Mouse (Mus musculus) forebrain, embryonic 12.5 days (tissue): ENCODE data around the gene Phrf1. TPM values are rescaled to one million over a fixed set of nuclear protein-coding genes. Genes with fewer than 3 reads are reported as not detected.

Source experiments
- ATAC-seq: fragments of 200-750 bp; cut with Nextera tagmentation; 2 replicates; pipeline ENCODE4 v1.8.0; 2017; ENCODE audit warnings: moderate TSS enrichment; ENCODE audit not compliant: low FRiP score
- H3K27ac ChIP-seq: fragments of 300-500 bp; sonication (generic); 2 replicates; pipeline ENCODE4 v1.5.1; 2016; ENCODE audit warnings: mild to moderate bottlenecking
- H3K27me3 ChIP-seq: fragments of 300-500 bp; sonication (generic); 2 replicates; pipeline ENCODE4 v1.6.1; 2016; ENCODE audit warnings: mild to moderate bottlenecking
- H3K36me3 ChIP-seq: fragments of 300-500 bp; sonication (generic); replicated peaks from 2 replicates; pipeline ENCODE4 v1.6.1; 2016; ENCODE audit warnings: mild to moderate bottlenecking
- H3K4me1 ChIP-seq: fragments of 300-500 bp; sonication (generic); 2 replicates; pipeline ENCODE4 v1.6.1; 2016
- H3K4me2 ChIP-seq: fragments of 300-500 bp; sonication (generic); 2 replicates; pipeline ENCODE4 v1.6.1; 2016; ENCODE audit warnings: mild to moderate bottlenecking, moderate library complexity
- H3K4me3 ChIP-seq: fragments of 300-500 bp; sonication (generic); replicated peaks from 2 replicates; pipeline ENCODE4 v1.5.1; 2016; ENCODE audit warnings: mild to moderate bottlenecking
- H3K9ac ChIP-seq: fragments of 300-500 bp; sonication (generic); 2 replicates; pipeline ENCODE4 v1.6.1; 2016; ENCODE audit warnings: mild to moderate bottlenecking
- H3K9me3 ChIP-seq: fragments of 300-500 bp; sonication (generic); 2 replicates; pipeline ENCODE4 v1.6.1; 2016
- WGBS: fragments of 180-500 bp; shearing (Covaris S2); methylation state at CpG from one replicate; pipeline ENCODE4 v1.1.7; 2016; 5-methylcytosine and 5-hydroxymethylcytosine counted together
- polyA plus RNA-seq: library from polyadenylated mRNA; unstranded; fragments of >200 nt; fragmentation: Nextera tagmentation; extraction: Ambion mirVana; gene quantifications from 2 replicates; pipeline ENCODE4 v1.2.1, GENCODE M21; 2016

The Phrf1 gene
- 106 and 107 TPM in 2 replicates for polyA plus RNA-seq

DNA sequence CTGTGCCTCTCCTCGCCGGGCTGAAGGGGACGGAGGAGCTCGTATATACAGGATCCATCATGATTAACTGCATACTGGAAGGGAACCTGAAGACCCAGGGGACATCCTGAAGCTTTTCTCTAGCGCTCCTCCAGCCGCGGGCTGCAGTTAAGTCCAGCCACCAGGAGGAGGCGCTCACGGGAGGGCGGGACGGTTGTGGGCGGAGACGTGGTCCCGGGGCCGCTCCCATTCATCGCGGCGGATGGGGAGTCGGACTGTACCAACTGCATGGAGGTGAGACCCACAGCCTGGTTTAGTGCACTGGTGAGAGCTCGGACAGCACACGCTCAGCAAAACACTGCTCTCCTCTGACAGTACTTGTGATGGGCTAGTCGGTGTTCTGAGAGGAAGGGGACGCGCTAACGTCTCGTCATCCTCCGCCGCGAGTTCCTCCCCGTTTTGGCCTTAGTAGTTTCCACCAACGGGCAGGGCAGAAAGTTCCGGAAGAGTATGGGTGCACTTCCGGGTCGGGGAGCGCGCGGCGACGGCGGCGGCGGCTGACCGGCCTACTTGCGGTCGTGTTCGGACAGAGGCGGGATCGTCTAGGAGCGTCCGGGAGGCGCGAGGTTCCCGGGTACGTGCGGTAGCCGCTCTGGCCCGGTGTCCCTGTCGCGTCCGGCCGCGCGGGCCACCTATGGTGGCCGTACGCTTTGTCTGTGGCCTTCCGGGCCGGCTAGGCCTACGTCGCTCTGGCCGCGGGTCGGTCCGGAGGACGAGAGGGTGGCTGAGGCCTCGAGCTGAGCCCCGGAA, at the start of gene Phrf1:
TSS of gene Phrf1 (plus strand) at position 506 of the 789 bp plus-strand sequence.
- H3K9ac ChIP-seq = peak within 1 kb of the TSS; percentile 96
- H3K4me3 ChIP-seq = peak within 1 kb of the TSS; percentile 99
- peak within 1 kb of the TSS; percentile 95 for H3K4me2 ChIP-seq
- H3K9me3 ChIP-seq = no peaks in the 10 kb centered on the region
- peak within 1 kb of the TSS; percentile 92 for H3K27ac ChIP-seq
- no peaks in the 10 kb centered on the region for H3K27me3 ChIP-seq
- peak; percentile 93 for ATAC-seq
- peaks cover 24% of the 10 kb centered on the region for H3K4me1 ChIP-seq
- peaks cover 31% of the 10 kb centered on the region for H3K36me3 ChIP-seq
- WGBS = under 1% methylated on average over 76 of the region's 76 CpGs

DNA sequence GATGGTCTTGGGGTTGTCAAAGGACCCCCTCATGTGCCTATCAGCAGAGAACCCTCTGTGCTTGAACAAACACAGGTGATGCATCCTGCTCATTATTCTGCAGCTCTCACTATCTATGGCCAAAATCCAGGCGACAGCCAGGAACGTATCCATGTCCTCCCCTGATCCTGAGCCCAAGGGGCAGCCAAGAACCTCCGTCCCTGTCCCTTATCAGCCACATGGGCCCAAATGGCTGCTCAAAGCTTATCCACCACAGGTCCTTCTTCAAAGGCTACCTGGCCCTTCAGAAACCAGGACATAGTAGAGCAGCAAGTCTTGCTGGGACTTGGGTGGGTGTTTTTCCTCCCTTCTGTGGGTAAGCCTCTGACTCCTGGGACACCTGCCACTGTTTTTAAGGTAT, 40.4 kb upstream of the Phrf1 start:
- Histone ChIP-seq H3K27ac (no peak overlapping the region), H3K4me1 (peaks cover 17% of the 10 kb centered on the region), H3K9me3 (no peaks in the 10 kb centered on the region), H3K36me3 (peaks cover 38% of the 10 kb centered on the region), H3K27me3 (no peaks in the 10 kb centered on the region), H3K4me3 (no peak overlapping the region), H3K9ac (no peak overlapping the region), H3K4me2 (no peak overlapping the region)
- WGBS = 89% methylated on average over 3 of the region's 3 CpGs
- ATAC-seq = no peak

GRCm38 (mm10) chr7:141188733-141189132, 39.9 kb upstream of the Phrf1 start:
- H3K9ac ChIP-seq = no peak overlapping the region
- 90% methylated on average over 3 of the region's 3 CpGs for WGBS
- H3K27me3 ChIP-seq = no peaks in the 10 kb centered on the region
- H3K4me2 ChIP-seq = no peak overlapping the region
- H3K36me3 ChIP-seq = peaks cover 38% of the 10 kb centered on the region
- no peak for ATAC-seq
- H3K9me3 ChIP-seq = no peaks in the 10 kb centered on the region
- H3K27ac ChIP-seq = no peak overlapping the region
- peaks cover 19% of the 10 kb centered on the region for H3K4me1 ChIP-seq
- no peak overlapping the region for H3K4me3 ChIP-seq

- Histone ChIP-seq H3K9ac (no peak overlapping the region), H3K4me3 (no peak overlapping the region), H3K4me1 (peaks cover 23% of the 10 kb centered on the region), H3K27me3 (no peaks in the 10 kb centered on the region), H3K36me3 (peaks cover 38% of the 10 kb centered on the region), H3K4me2 (no peak overlapping the region), H3K9me3 (no peaks in the 10 kb centered on the region), H3K27ac (no peak overlapping the region)
- WGBS = 96% methylated on average over 3 of the region's 3 CpGs
- no peak for ATAC-seq
Observed at GRCm38 (mm10) chr7:141190220-141190619, 38.4 kb upstream of the Phrf1 start.

- Histone ChIP-seq H3K27me3 (no peaks in the 10 kb centered on the region), H3K4me3 (no peak overlapping the region), H3K9me3 (no peaks in the 10 kb centered on the region), H3K27ac (no peak overlapping the region), H3K9ac (no peak overlapping the region), H3K4me2 (no peak overlapping the region), H3K36me3 (peaks cover 38% of the 10 kb centered on the region), H3K4me1 (peaks cover 29% of the 10 kb centered on the region)
- 94% methylated on average over 14 of the region's 14 CpGs for WGBS
- ATAC-seq = no peak
Observed at GRCm38 (mm10) chr7:141191036-141191435, 37.5 kb upstream of the Phrf1 start.

DNA sequence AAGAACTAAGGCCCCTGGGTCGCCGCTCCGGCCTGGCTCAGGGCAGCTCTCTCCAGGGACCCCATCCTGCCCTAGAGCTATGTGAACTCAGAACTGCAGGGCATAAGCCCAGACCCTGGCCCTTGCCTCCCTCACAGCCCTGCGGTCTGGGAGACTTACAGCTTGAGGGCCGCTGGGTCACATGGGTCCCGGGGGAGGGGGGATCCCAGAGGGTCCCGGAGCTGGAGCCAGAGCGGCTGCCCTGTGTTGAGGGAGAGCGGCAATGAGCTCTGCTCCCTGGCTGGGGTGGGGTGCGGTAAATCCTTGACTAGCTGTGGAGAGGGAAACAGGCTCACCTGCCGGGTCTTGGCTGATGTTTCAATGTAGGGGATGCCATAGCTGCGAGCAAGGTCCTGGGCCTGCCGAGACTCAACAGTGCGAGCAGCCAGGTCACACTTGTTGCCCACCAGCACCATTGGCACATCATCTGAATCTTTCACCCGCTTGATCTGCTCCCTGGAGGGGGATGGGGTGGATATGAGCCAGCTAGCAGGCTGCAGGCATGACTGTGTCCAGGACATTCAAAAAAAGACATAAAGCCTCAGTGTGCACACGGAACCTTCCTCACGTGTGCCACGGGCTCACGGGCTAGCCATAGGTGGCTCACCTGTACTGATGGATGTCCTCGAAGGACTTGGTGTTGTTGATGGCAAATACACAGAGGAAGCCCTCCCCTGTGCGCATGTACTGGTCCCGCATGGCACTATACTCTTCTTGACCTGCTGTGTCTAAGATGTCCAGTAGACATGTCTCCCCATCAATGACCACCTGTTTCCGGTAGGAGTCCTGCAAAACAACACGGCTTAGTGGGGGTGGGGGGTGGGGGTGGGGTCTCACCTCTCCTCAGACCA, 36.5 kb upstream of the Phrf1 start:
- 0 out of 2 replicates have a peak overlapping the region, but pooled peaks have one; percentile 4 for H3K9ac ChIP-seq
- H3K9me3 ChIP-seq = no peaks in the 10 kb centered on the region
- no peaks in the 10 kb centered on the region for H3K27me3 ChIP-seq
- peak overlapping the region; percentile 96 for H3K4me3 ChIP-seq
- 91% methylated on average over 24 of the region's 24 CpGs for WGBS
- no peak overlapping the region for H3K27ac ChIP-seq
- H3K36me3 ChIP-seq = peaks cover 38% of the 10 kb centered on the region
- H3K4me2 ChIP-seq = peak overlapping the region; percentile 91
- H3K4me1 ChIP-seq = peaks cover 29% of the 10 kb centered on the region
- no peak for ATAC-seq

DNA sequence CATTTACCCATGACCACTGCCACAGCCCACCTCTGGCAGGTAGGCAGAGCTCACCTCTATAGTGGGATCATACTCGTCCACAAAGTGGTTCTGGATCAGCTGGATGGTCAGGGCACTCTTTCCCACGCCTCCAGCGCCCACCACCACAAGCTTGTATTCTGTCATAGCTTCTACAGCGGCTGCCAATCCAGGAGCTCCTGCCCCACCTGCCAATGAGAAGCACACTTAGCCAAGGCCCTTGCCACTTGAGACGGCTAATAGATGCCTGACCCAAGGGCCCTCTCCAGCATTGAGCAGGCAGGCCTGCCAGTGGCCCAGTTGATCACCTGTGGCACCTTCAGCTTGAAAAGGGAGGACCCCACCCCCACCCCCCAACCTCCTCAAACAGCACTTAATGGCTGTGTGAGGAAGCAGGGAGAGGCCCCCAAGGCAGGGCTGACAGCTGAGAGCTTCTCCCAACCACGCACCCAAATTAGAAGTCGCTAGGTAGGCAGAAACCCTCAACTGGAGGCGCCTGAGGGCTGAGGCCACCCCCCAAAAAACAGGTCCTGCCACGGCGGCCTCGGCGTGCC, 35.7 kb upstream of the Phrf1 start:
- no peak for ATAC-seq
- WGBS = 25% methylated on average over 12 of the region's 12 CpGs

DNA sequence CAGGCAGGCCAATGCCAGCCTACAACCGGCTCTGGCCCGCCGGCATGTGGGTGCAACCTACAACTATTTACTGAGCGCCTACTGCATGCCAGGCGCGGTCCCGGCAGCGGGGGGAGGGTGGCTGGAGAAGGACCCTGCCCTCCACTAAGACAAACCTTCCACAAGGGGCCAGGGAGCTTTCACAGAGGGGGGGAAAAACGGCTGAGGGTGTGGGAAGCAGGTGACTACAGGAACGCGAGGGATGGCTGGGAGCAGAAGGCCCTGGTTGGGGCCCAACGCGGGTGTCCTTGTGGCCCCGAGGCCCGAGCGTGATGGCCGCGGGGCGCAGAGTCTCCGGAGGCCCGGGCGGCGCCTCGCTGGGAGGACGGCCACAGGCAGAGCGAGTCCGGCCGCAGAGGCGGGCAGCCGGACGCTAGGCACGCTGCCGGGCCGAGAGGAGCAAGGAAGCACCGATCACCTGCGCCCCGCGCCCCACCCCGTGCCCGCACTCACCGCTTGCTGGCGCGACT, 35.2 kb upstream of the Phrf1 start:
- peaks cover 38% of the 10 kb centered on the region for H3K36me3 ChIP-seq
- peak overlapping the region; percentile 96 for H3K4me3 ChIP-seq
- H3K27me3 ChIP-seq = no peaks in the 10 kb centered on the region
- H3K9me3 ChIP-seq = no peaks in the 10 kb centered on the region
- peak overlapping the region; percentile 91 for H3K4me2 ChIP-seq
- H3K9ac ChIP-seq = peak overlapping the region; percentile 94
- peak overlapping the region; percentile 78 for H3K27ac ChIP-seq
- peaks cover 29% of the 10 kb centered on the region for H3K4me1 ChIP-seq
- no peak; the same call in 1 of the 2 replicates for ATAC-seq
- WGBS = under 1% methylated on average over 43 of the region's 43 CpGs

More for the DNA sequence above, 35.7 kb upstream of the Phrf1 start:
- peak overlapping the region; percentile 94 for H3K9ac ChIP-seq
- no peaks in the 10 kb centered on the region for H3K9me3 ChIP-seq
- H3K4me2 ChIP-seq = peak overlapping the region; percentile 91
- peaks cover 29% of the 10 kb centered on the region for H3K4me1 ChIP-seq
- peaks cover 38% of the 10 kb centered on the region for H3K36me3 ChIP-seq
- no peak overlapping the region for H3K27ac ChIP-seq
- peak overlapping the region; percentile 96 for H3K4me3 ChIP-seq
- H3K27me3 ChIP-seq = no peaks in the 10 kb centered on the region

- Histone ChIP-seq H3K4me1 (peaks cover 29% of the 10 kb centered on the region), H3K27me3 (no peaks in the 10 kb centered on the region), H3K9ac (peak within 1 kb of the TSS; percentile 94), H3K4me2 (peak within 1 kb of the TSS; percentile 91), H3K27ac (peak within 1 kb of the TSS; percentile 81), H3K36me3 (peaks cover 35% of the 10 kb centered on the region), H3K9me3 (no peaks in the 10 kb centered on the region), H3K4me3 (peak within 1 kb of the TSS; percentile 96)
- ATAC-seq = peak; percentile 95
- 0% methylated on average over 29 of the region's 39 CpGs for WGBS
Observed at GRCm38 (mm10) chr7:141193948-141194347, 34.6 kb upstream of the Phrf1 start, which contains the start of the genes Hras and Lrrc56. Gene Hras, minus strand, starts transcription at chr7:141194005. Gene Lrrc56, plus strand, starts transcription at chr7:141194157.

GRCm38 (mm10) chr7:141194409-141194808, 34.2 kb upstream of the Phrf1 start:
- H3K36me3 ChIP-seq = peaks cover 30% of the 10 kb centered on the region
- H3K4me2 ChIP-seq = peak overlapping the region; percentile 91
- 1% methylated on average over 23 of the region's 23 CpGs for WGBS
- H3K9me3 ChIP-seq = no peaks in the 10 kb centered on the region
- peak overlapping the region; percentile 96 for H3K4me3 ChIP-seq
- H3K27ac ChIP-seq = peak overlapping the region; percentile 81
- peaks cover 29% of the 10 kb centered on the region for H3K4me1 ChIP-seq
- peak overlapping the region; percentile 64 for H3K9ac ChIP-seq
- no peaks in the 10 kb centered on the region for H3K27me3 ChIP-seq
- ATAC-seq = no peak

- peak; percentile 47 for ATAC-seq
- Histone ChIP-seq H3K27ac (peak overlapping the region; percentile 81), H3K9ac (peak overlapping the region; percentile 64), H3K4me3 (peak overlapping the region; percentile 96), H3K9me3 (no peaks in the 10 kb centered on the region), H3K27me3 (no peaks in the 10 kb centered on the region), H3K4me2 (peak overlapping the region; percentile 91), H3K4me1 (peaks cover 29% of the 10 kb centered on the region), H3K36me3 (peaks cover 26% of the 10 kb centered on the region)
- WGBS = under 1% methylated on average over 28 of the region's 28 CpGs
Observed at GRCm38 (mm10) chr7:141194830-141195229, 33.8 kb upstream of the Phrf1 start.
